ENCODE assay signal across 26 mouse cellular contexts in genomic region chr13:13568824-13569223, GRCm38 (mm10). TPM values are rescaled to one million over a fixed set of nuclear protein-coding genes. Genes with fewer than 3 reads are reported as not detected.
DNase-seq lines count a peak whose midpoint lies in the region; ATAC-seq lines count a peak whose summit lies in the region.
"Had no signal": no experiment of that assay in that cellular context is flagged by ENCODE, and none has a peak within 500 bp of the region (broad histone marks: within the 10 kb centered on the region; RNA-seq: fewer than 3 reads in every experiment).

No protein-coding gene starts in this region.

- no peak overlapping the region for H3K4me2 ChIP-seq in heart, embryonic 14.5 days (ENCODE audit: low read length)
- H3K4me2 ChIP-seq in liver, embryonic 15.5 days = no peak overlapping the region
- H3K4me2 ChIP-seq: forebrain, embryonic 13.5 days; heart, embryonic 13.5 days; hindbrain, embryonic 12.5 days; limb, embryonic 15.5 days; lung, embryonic 15.5 days; midbrain, embryonic 15.5 days had no signal

- WGBS in heart, embryonic 14.5 days = 0% methylated on average over 1 of the region's 1 CpGs
- 20% methylated on average over 1 of the region's 1 CpGs for WGBS in liver, embryonic 15.5 days (ENCODE audit: insufficient replicate concordance)

- peak; percentile 54; the same call in 1 of the 2 replicates for ATAC-seq in heart, embryonic 14.5 days (ENCODE audit: insufficient number of reproducible peaks, insufficient read depth, low FRiP score, low read depth)
- no peak for ATAC-seq in liver, embryonic 15.5 days (ENCODE audit: insufficient read depth)
- no peak for ATAC-seq in frontal cortex, adult (ENCODE audit: low TSS enrichment)
- ATAC-seq: forebrain, embryonic 13.5 days; intestine, postnatal 0 days; midbrain, embryonic 15.5 days had no signal

- H3K9me3 ChIP-seq in heart, embryonic 14.5 days (ENCODE audit: control insufficient read depth, low read length) = no peaks in the 10 kb centered on the region
- no peaks in the 10 kb centered on the region for H3K9me3 ChIP-seq in liver, embryonic 15.5 days (replicated peaks)
- H3K9me3 ChIP-seq: forebrain, embryonic 13.5 days; heart, embryonic 13.5 days; hindbrain, embryonic 12.5 days; limb, embryonic 10.5 days; limb, embryonic 15.5 days; lung, embryonic 15.5 days; midbrain, embryonic 10.5 days; midbrain, embryonic 15.5 days had no signal

- no peaks in the 10 kb centered on the region for H3K36me3 ChIP-seq in heart, embryonic 14.5 days (ENCODE audit: control insufficient read depth, insufficient read depth, low read length)
- H3K36me3 ChIP-seq in liver, embryonic 15.5 days (replicated peaks) = no peaks in the 10 kb centered on the region
- H3K36me3 ChIP-seq: heart, embryonic 13.5 days; hindbrain, embryonic 12.5 days; limb, embryonic 10.5 days; limb, embryonic 15.5 days; lung, embryonic 15.5 days; midbrain, embryonic 10.5 days; midbrain, embryonic 15.5 days had no signal

- no peaks in the 10 kb centered on the region for H3K27me3 ChIP-seq in heart, embryonic 14.5 days (ENCODE audit: control insufficient read depth, insufficient read depth, low read length)
- no peaks in the 10 kb centered on the region for H3K27me3 ChIP-seq in liver, embryonic 15.5 days
- H3K27me3 ChIP-seq: forebrain, embryonic 13.5 days; heart, embryonic 13.5 days; hindbrain, embryonic 12.5 days; limb, embryonic 15.5 days; lung, embryonic 15.5 days; midbrain, embryonic 15.5 days had no signal

- peaks cover 10 to 17% of the 10 kb centered on the region in 2 experiments for H3K4me1 ChIP-seq in heart, embryonic 14.5 days (ENCODE audit: control insufficient read depth in 2 of 2, insufficient read depth in 2 of 2, low read length in 2 of 2)
- 0 out of 2 replicates have a peak, but pooled peaks cover 3% of the 10 kb centered on the region for H3K4me1 ChIP-seq in brown adipose tissue, adult 24 weeks (ENCODE audit: control insufficient read depth, insufficient read depth, insufficient read length, low read length)
- peaks cover 13% of the 10 kb centered on the region; the same call in 1 of the 2 replicates for H3K4me1 ChIP-seq in liver, embryonic 15.5 days (replicated peaks)
- H3K4me1 ChIP-seq: hindbrain, embryonic 12.5 days; limb, embryonic 10.5 days; midbrain, embryonic 10.5 days; midbrain, embryonic 15.5 days had no signal

- H3K27ac ChIP-seq in heart, embryonic 14.5 days (replicated peaks in 1 of 2; ENCODE audit: control insufficient read depth in 1 of 2, insufficient read depth in 1 of 2, low read depth in 2 of 2, low read length in 2 of 2) = no peak overlapping the region
- peak overlapping the region; percentile 15; the same call in 1 of the 2 replicates for H3K27ac ChIP-seq in brown adipose tissue, adult 24 weeks (replicated peaks; ENCODE audit: low read depth, low read length)
- peak overlapping the region; percentile 45; the same call in 1 of the 2 replicates for H3K27ac ChIP-seq in liver, embryonic 15.5 days (replicated peaks)
- H3K27ac ChIP-seq: forebrain, embryonic 13.5 days; heart, embryonic 13.5 days; hindbrain, embryonic 12.5 days; limb, embryonic 10.5 days; limb, embryonic 15.5 days; lung, embryonic 15.5 days; macrophage; midbrain, embryonic 10.5 days; midbrain, embryonic 15.5 days had no signal

- H3K9ac ChIP-seq in heart, embryonic 14.5 days (ENCODE audit: low read length) = no peak overlapping the region
- H3K9ac ChIP-seq in liver, embryonic 15.5 days = no peak overlapping the region
- H3K9ac ChIP-seq: forebrain, embryonic 13.5 days; heart, embryonic 13.5 days; hindbrain, embryonic 12.5 days; limb, embryonic 15.5 days; lung, embryonic 15.5 days; midbrain, embryonic 15.5 days had no signal

- DNase-seq in heart, postnatal 25 days (ENCODE audit: low spot score) = no peak
- no peak for DNase-seq in kidney, adult 8-10 months
- DNase-seq in right cerebral cortex, postnatal 14 days = no peak
- DNase-seq: adrenal gland, postnatal 14 days; cerebellum, adult 9-10 months; cerebellum, postnatal 36 days; gastrocnemius, postnatal 14 days; heart, postnatal 36 days; kidney, postnatal 14 days; layer of hippocampus, adult 9-11 months; spleen, adult 18-20 months; thymus, postnatal 25 days had no signal

- intact Hi-C loops in heart, postnatal 25 days (cut with DNase I) = no loop called here

- H3K4me3 ChIP-seq in heart, embryonic 14.5 days (ENCODE audit: control insufficient read depth in 1 of 2, insufficient read depth in 1 of 2, low read depth in 1 of 2, low read length in 2 of 2) = no peak overlapping the region
- no peak overlapping the region for H3K4me3 ChIP-seq in brown adipose tissue, adult 24 weeks (ENCODE audit: insufficient read depth, low read depth, low read length)
- no peak overlapping the region for H3K4me3 ChIP-seq in liver, embryonic 15.5 days (replicated peaks)
- H3K4me3 ChIP-seq: forebrain, embryonic 13.5 days; heart, embryonic 13.5 days; hindbrain, embryonic 12.5 days; limb, embryonic 10.5 days; limb, embryonic 15.5 days; lung, embryonic 15.5 days; midbrain, embryonic 10.5 days; midbrain, embryonic 15.5 days had no signal

RNA-seq across cellular contexts. Expression of gene Lyst, which starts 21.4 kb away (rescaled TPM):
- polyA plus RNA-seq in heart, embryonic 14.5 days (2014; fragmentation: Nextera tagmentation; extraction: Ambion mirVana) = 4.6 and 4.9 TPM in 2 replicates
- total RNA-seq in heart, postnatal 25 days (2021) = 10 to 100 TPM in 1 of 2 experiments, 1 to 10 TPM in 1; 8.3 to 12.0 TPM
- 11.9 and 21.4 TPM in 2 replicates for polyA plus RNA-seq in brown adipose tissue, adult 24 weeks (2012; ENCODE audit: insufficient read depth, insufficient read length, missing spikeins)
- polyA plus RNA-seq in liver, embryonic 15.5 days (2015; fragmentation: Nextera tagmentation; extraction: Ambion mirVana) = 3.6 and 4.8 TPM in 2 replicates

Comparison
In these comparisons a context has a peak if more than half of its experiments do, and no peak if none do; other contexts are left out.
1. H3K27ac ChIP-seq: peak in brown adipose tissue, adult 24 weeks (single experiment) and liver, embryonic 15.5 days (single experiment); none in heart, embryonic 14.5 days (0 of 2).